Mouse (Mus musculus): ENCODE results near the gene Lypd3.
"Not testable (repeated sequence)": the region's sequence is repeated elsewhere in the genome, so short reads cannot be mapped to it uniquely, and the experiment has no call there.

Lypd3 gene

GRCm38 (mm10) chr7:24612308-24612910 lies 23.9 kb upstream of the Lypd3 start:
- DNase-seq (ENCODE audit: low spot score) = no peak

- DNase-seq (ENCODE audit: low spot score) = no peak
Measured at GRCm38 (mm10) chr7:24614816-24615215, 21.5 kb upstream of the Lypd3 start.

GRCm38 (mm10) chr7:24617763-24618162 lies 18.6 kb upstream of the Lypd3 start:
- no peak for DNase-seq (ENCODE audit: low spot score)

GRCm38 (mm10) chr7:24618374-24618773 lies 18.0 kb upstream of the Lypd3 start:
- not testable (repeated sequence) for DNase-seq (ENCODE audit: low spot score)

- no peak for DNase-seq (ENCODE audit: low spot score)
Measured at GRCm38 (mm10) chr7:24619671-24620397, 16.5 kb upstream of the Lypd3 start.

- DNase-seq (ENCODE audit: low spot score) = no peak
Measured at GRCm38 (mm10) chr7:24621193-24621592, 15.2 kb upstream of the Lypd3 start.

GRCm38 (mm10) chr7:24622967-24623366 lies 13.4 kb upstream of the Lypd3 start:
- DNase-seq (ENCODE audit: low spot score) = no peak

- DNase-seq (ENCODE audit: low spot score) = peak; percentile 92
Measured at GRCm38 (mm10) chr7:24628685-24629610, 7.4 kb upstream of the Lypd3 start.

GRCm38 (mm10) chr7:24629672-24630071 lies 6.7 kb upstream of the Lypd3 start:
- no peak for DNase-seq (ENCODE audit: low spot score)

GRCm38 (mm10) chr7:24630116-24630880 lies 6.1 kb upstream of the Lypd3 start:
- DNase-seq (ENCODE audit: low spot score) = no peak

- no peak for DNase-seq (ENCODE audit: low spot score)
Measured at GRCm38 (mm10) chr7:24637046-24637445, 696 bp downstream of the Lypd3 start.

- DNase-seq (ENCODE audit: low spot score) = peak; percentile 63
Measured at GRCm38 (mm10) chr7:24638026-24638856, 1.9 kb downstream of the Lypd3 start.

- no peak for DNase-seq (ENCODE audit: low spot score)
Measured at GRCm38 (mm10) chr7:24640450-24640849, 4.1 kb downstream of the Lypd3 start.

GRCm38 (mm10) chr7:24642491-24642890 lies 6.1 kb downstream of the Lypd3 start:
- peak; percentile 83 for DNase-seq (ENCODE audit: low spot score)

GRCm38 (mm10) chr7:24644492-24644891 lies 8.1 kb downstream of the Lypd3 start:
- DNase-seq (ENCODE audit: low spot score) = no peak

- DNase-seq (ENCODE audit: low spot score) = no peak
Measured at GRCm38 (mm10) chr7:24644996-24645395, 8.6 kb downstream of the Lypd3 start.

- DNase-seq (ENCODE audit: low spot score) = no peak
Measured at GRCm38 (mm10) chr7:24646486-24646885, 10.1 kb downstream of the Lypd3 start.

- peak; percentile 75 for DNase-seq (ENCODE audit: low spot score)
Measured at GRCm38 (mm10) chr7:24653681-24654080, 17.3 kb downstream of the Lypd3 start.

- DNase-seq (ENCODE audit: low spot score) = no peak
Measured at GRCm38 (mm10) chr7:24659737-24660357, 23.5 kb downstream of the Lypd3 start.

- DNase-seq (ENCODE audit: low spot score) = no peak
Measured at GRCm38 (mm10) chr7:24661118-24661904, 25.0 kb downstream of the Lypd3 start.

Measured in testis, postnatal 10 days (tissue).